Mouse (Mus musculus) embryo, embryonic 11.5 days (tissue): Measurements from ENCODE around the gene Zfp692.
"Not testable (repeated sequence)": the region's sequence is repeated elsewhere in the genome, so short reads cannot be mapped to it uniquely, and the experiment has no call there.

Experiments used
- DNase-seq: peaks from one replicate; pipeline ENCODE4 v3.0.0-alpha.2; 2012; ENCODE audit warnings: low read depth, low spot score

The Zfp692 gene

GRCm38 (mm10) chr11:58353709-58354108 lies 46.8 kb downstream of the Zfp692 start:
- no peak for DNase-seq

DNA sequence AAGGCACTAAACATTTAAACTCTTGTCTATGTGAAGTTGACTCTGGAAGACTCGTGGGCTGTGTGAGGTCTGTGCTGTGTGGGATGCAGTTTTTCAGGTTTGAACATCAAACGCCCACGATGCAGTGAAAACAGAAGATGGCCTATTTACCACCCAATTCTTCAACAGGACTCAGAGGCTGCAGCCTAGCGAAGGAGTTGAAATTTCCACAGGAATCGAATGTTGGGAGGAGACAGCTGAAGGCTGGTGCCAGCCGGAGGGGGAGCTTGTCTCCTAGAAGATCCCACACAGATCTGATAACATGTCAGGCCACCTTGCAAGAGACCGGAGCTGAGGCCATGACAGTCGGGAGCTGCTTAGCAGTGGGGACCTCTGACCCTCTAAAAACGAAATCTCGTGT lies 47.6 kb downstream of the Zfp692 start:
- DNase-seq = no peak

DNA sequence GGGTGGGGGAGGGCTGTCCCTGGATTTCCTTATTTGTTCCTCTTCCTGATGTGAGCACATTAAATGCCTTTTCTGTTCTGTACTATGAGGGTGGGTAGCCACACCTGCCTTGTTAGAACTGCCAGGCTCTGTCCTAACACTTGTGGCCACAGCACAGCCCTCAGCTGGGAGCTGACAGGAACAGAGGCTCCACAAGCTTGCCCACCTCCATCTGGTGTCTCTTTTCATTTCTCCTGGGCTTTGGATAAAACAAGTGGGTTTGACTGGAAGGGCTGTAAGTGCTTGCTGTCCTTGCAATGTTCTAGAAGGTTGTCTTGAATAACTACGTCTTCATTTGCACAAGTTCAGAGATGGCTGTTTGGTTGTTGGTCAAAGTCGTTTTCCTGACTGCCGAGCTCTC lies 48.1 kb downstream of the Zfp692 start:
- no peak for DNase-seq

GRCm38 (mm10) chr11:58357042-58357441 lies 50.2 kb downstream of the Zfp692 start:
- DNase-seq = no peak

- DNase-seq = no peak
Observed at GRCm38 (mm10) chr11:58357844-58358534, 51.1 kb downstream of the Zfp692 start.

DNA sequence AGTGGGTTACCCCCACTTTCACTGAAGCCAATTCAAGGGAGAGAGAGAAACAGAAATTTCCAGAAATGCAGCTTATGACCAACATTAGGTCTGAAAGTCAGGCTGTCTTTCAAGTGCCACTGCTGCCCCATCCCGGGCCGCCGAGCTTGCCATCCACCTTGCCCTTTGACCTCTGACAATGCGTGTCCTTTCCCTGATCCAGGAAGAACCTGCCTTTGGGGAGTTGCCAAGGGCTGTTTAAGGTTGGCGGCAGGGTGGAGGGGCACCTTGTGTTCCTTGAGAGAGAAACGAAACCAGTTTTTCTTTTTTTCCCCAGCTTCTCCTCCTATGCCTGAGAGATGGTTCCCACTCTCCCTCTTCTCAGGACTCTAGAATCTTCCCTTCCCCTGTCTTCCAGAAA lies 55.7 kb downstream of the Zfp692 start:
- not testable (repeated sequence) for DNase-seq
